Mouse (Mus musculus) intestine, embryonic 16.5 days (tissue): ENCODE results near the gene Boc. TPM values are rescaled to one million over a fixed set of nuclear protein-coding genes. Genes with fewer than 3 reads are reported as not detected.

Experiments used
- ATAC-seq: fragments of 200-750 bp; cut with Nextera tagmentation; 2 replicates; pipeline ENCODE4 v1.8.0; 2017; ENCODE audit warnings: moderate TSS enrichment, moderate library complexity
- H3K27ac ChIP-seq: fragments of 300-500 bp; sonication (generic); 2 replicates; pipeline ENCODE4 v1.5.1; 2014; ENCODE audit warnings: mild to moderate bottlenecking, low read length
- H3K27me3 ChIP-seq: fragments of 300-500 bp; sonication (generic); replicated peaks from 2 replicates; pipeline ENCODE4 v1.6.1; 2014; ENCODE audit warnings: low read length, control low read depth, mixed read lengths; ENCODE audit not compliant: control insufficient read depth, insufficient read depth
- H3K36me3 ChIP-seq: fragments of 300-500 bp; sonication (generic); 2 replicates; pipeline ENCODE4 v1.6.1; 2014; ENCODE audit warnings: low read length, control low read depth; ENCODE audit not compliant: control insufficient read depth, insufficient read depth
- H3K4me1 ChIP-seq: fragments of 300-500 bp; sonication (generic); 2 replicates; pipeline ENCODE4 v1.6.1; 2014; ENCODE audit warnings: low read length, control low read depth, mixed read lengths; ENCODE audit not compliant: control insufficient read depth, insufficient read depth
- H3K4me2 ChIP-seq: fragments of 300-500 bp; sonication (generic); 2 replicates; pipeline ENCODE4 v1.6.1; 2014; ENCODE audit warnings: low read depth, low read length, control low read depth
- H3K4me3 ChIP-seq: fragments of 300-500 bp; sonication (generic); 2 replicates; pipeline ENCODE4 v1.5.1; 2014; ENCODE audit warnings: mild to moderate bottlenecking, low read length
- H3K9ac ChIP-seq: fragments of 300-500 bp; sonication (generic); 2 replicates; pipeline ENCODE4 v1.6.1; 2014; ENCODE audit warnings: low read depth, low read length
- H3K9me3 ChIP-seq: fragments of 300-500 bp; sonication (generic); 2 replicates; pipeline ENCODE4 v1.6.1; 2016; ENCODE audit warnings: low read length, control low read depth; ENCODE audit not compliant: control insufficient read depth
- WGBS: fragments of 180-500 bp; shearing (Covaris S2); extraction: QIAGEN DNeasy Blood & Tissue Kit; methylation state at CpG from one replicate; pipeline ENCODE4 v1.1.7; 2014; 5-methylcytosine and 5-hydroxymethylcytosine counted together
- polyA plus RNA-seq: library from polyadenylated mRNA; unstranded; fragments of >200 nt; fragmentation: Nextera tagmentation; extraction: Ambion mirVana; gene quantifications from 2 replicates; pipeline ENCODE4 v1.2.1, GENCODE M21; 2015

Gene Boc
- polyA plus RNA-seq, 1 experiment from 2014 or later, result 8.3 TPM

- Histone ChIP-seq H3K36me3 (0 out of 2 replicates have a peak, but pooled peaks cover 4% of the 10 kb centered on the region), H3K4me2 (no peak overlapping the region), H3K9me3 (no peaks in the 10 kb centered on the region), H3K27ac (no peak overlapping the region), H3K4me1 (peaks cover 4% of the 10 kb centered on the region; the same call in 1 of the 2 replicates), H3K9ac (no peak overlapping the region), H3K4me3 (no peak overlapping the region), H3K27me3 (no peaks in the 10 kb centered on the region)
- ATAC-seq, result no peak
- WGBS, result 81% methylated on average over 7 of the region's 7 CpGs
Observed at GRCm38 (mm10) chr16:44523595-44523994, 35.1 kb downstream of the Boc start.

GRCm38 (mm10) chr16:44516498-44516897 lies 42.2 kb downstream of the Boc start:
- Histone ChIP-seq H3K9ac (no peak overlapping the region), H3K4me1 (no peaks in the 10 kb centered on the region), H3K36me3 (0 out of 2 replicates have a peak, but pooled peaks cover 4% of the 10 kb centered on the region), H3K4me2 (no peak overlapping the region), H3K9me3 (no peaks in the 10 kb centered on the region), H3K27ac (no peak overlapping the region), H3K27me3 (no peaks in the 10 kb centered on the region), H3K4me3 (no peak overlapping the region)
- WGBS, result 77% methylated on average over 6 of the region's 6 CpGs
- no peak for ATAC-seq

DNA sequence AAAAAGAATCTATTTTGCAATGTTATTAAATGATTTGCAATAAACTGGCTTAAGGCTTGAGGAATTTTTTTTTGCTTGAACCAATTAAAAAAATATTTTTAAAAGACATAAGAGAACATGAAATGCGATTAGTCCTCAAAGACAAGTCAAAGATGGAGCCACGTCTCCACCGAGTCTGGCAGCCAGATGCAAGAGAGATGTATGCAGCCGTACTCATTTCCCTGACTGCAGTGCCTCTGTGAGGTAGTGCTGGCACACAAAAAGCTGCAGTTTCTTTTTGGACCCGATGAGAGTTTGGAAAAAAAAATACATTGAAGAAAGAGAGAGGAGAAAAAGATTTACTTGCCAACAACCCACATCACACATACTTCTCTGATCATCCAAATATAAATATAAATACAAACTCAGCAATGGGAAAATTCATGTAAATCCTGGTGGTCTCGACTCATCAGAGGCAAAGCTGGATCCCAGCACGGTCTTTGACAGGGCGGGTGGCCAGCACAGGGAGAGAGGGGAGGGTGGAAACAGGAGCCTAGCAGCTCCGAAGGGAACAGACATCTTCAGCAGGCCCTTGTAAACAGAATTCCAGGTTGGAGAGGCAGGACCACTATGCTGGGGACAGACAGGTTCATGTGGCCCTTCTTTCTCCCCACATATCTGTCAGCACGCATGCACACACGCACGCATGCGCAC lies 48.0 kb downstream of the Boc start:
- no peaks in the 10 kb centered on the region for H3K36me3 ChIP-seq
- no peak overlapping the region; the same call in none of the 2 replicates for H3K27ac ChIP-seq
- H3K4me3 ChIP-seq, result no peak overlapping the region
- H3K27me3 ChIP-seq, result no peaks in the 10 kb centered on the region
- 0 out of 2 replicates have a peak, but pooled peaks have one; percentile 28 for ATAC-seq
- WGBS, result 69% methylated on average over 13 of the region's 13 CpGs
- 0 out of 2 replicates have a peak, but pooled peaks cover 3% of the 10 kb centered on the region for H3K4me1 ChIP-seq
- no peak overlapping the region for H3K9ac ChIP-seq
- H3K9me3 ChIP-seq, result no peaks in the 10 kb centered on the region
- no peak overlapping the region for H3K4me2 ChIP-seq

- no peak for ATAC-seq
- Histone ChIP-seq H3K9me3 (no peaks in the 10 kb centered on the region), H3K4me1 (0 out of 2 replicates have a peak, but pooled peaks cover 3% of the 10 kb centered on the region), H3K4me2 (no peak overlapping the region), H3K4me3 (no peak overlapping the region), H3K9ac (no peak overlapping the region), H3K27me3 (no peaks in the 10 kb centered on the region), H3K36me3 (0 out of 2 replicates have a peak, but pooled peaks cover 3% of the 10 kb centered on the region), H3K27ac (no peak overlapping the region)
- 64% methylated on average over 7 of the region's 7 CpGs for WGBS
Observed at GRCm38 (mm10) chr16:44509458-44510344, 49.0 kb downstream of the Boc start.

GRCm38 (mm10) chr16:44508772-44509171 lies 49.9 kb downstream of the Boc start:
- ATAC-seq, result no peak
- 93% methylated on average over 13 of the region's 13 CpGs for WGBS
- H3K36me3 ChIP-seq, result 0 out of 2 replicates have a peak, but pooled peaks cover 3% of the 10 kb centered on the region

GRCm38 (mm10) chr16:44508025-44508424 lies 50.7 kb downstream of the Boc start:
- Histone ChIP-seq H3K9me3 (no peaks in the 10 kb centered on the region), H3K9ac (no peak overlapping the region), H3K4me1 (0 out of 2 replicates have a peak, but pooled peaks cover 6% of the 10 kb centered on the region), H3K4me3 (no peak overlapping the region), H3K4me2 (no peak overlapping the region), H3K27me3 (no peaks in the 10 kb centered on the region), H3K27ac (no peak overlapping the region), H3K36me3 (0 out of 2 replicates have a peak, but pooled peaks cover 3% of the 10 kb centered on the region)
- WGBS, result 79% methylated on average over 5 of the region's 5 CpGs
- ATAC-seq, result no peak

More at GRCm38 (mm10) chr16:44508772-44509171, 49.9 kb downstream of the Boc start:
- Histone ChIP-seq H3K27ac (no peak overlapping the region), H3K4me1 (0 out of 2 replicates have a peak, but pooled peaks cover 3% of the 10 kb centered on the region), H3K27me3 (no peaks in the 10 kb centered on the region), H3K9me3 (no peaks in the 10 kb centered on the region), H3K9ac (no peak overlapping the region), H3K4me2 (no peak overlapping the region), H3K4me3 (no peak overlapping the region)

DNA sequence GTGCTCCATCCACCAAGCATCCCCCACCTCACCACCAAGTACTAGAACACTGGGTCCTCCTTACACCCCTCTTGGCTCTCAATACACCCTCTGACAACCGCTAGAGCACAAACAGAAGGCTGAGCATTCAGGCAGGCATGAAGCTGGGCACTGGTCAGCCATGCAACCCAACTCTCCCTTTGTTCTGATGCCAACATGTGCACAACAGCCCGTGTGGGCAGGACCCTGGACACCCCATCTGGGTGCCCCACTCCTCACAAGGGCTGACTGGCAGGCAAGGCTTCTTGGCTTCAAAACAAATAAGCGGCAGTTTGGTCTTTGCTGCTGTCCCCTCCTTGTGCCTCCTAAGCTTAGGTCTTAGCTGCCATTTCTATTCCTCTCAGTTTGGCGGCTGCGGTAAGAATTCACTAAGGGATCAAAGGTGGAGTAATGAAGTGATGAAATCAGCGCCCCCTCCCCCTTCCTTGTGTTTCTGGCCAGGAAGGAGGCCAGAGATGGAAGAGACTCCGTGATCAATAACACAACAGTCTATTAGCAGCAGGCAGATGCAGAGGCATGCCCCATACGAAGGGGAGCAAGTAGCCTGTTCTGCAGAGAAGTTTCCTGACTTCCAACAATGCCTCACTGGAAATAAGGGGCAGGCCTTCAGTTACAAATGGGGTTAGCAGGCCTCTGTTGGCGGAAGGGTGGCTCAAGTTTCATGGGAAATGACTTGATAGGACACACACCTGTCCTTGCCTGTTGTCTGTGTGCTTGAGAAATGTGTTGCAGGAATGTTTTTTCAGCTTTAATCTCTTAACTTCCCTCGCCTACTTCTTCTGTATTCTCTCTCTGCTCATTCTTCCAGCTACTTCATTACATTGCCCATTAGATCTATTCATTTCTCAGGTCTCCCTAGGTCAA lies 51.4 kb downstream of the Boc start:
- 0 out of 2 replicates have a peak, but pooled peaks cover 3% of the 10 kb centered on the region for H3K36me3 ChIP-seq
- H3K4me3 ChIP-seq, result no peak overlapping the region
- H3K27ac ChIP-seq, result no peak overlapping the region
- no peaks in the 10 kb centered on the region for H3K27me3 ChIP-seq
- no peaks in the 10 kb centered on the region for H3K9me3 ChIP-seq
- H3K4me1 ChIP-seq, result 0 out of 2 replicates have a peak, but pooled peaks cover 6% of the 10 kb centered on the region
- no peak overlapping the region for H3K4me2 ChIP-seq
- H3K9ac ChIP-seq, result no peak overlapping the region
- WGBS, result 76% methylated on average over 10 of the region's 10 CpGs
- no peak for ATAC-seq

DNA sequence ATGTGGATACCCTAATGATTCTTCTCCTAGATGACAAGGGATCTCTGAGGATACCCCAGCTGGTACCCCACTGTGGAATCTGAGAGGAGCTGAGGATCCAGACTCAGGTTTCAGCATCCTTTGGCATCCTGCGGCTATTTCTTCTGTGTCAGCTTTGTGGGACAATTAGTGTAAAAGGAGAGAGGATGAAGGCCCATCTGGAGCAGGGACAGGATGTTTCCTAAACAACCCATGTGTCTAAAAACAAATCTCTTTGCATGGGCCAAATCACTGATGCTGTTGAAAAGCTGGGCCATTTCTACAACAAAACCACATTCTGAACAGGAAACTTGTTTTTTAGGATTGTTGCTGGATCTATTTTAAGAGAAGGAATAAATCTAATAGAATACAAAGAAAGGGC lies 53.5 kb downstream of the Boc start:
- Histone ChIP-seq H3K9me3 (no peaks in the 10 kb centered on the region), H3K4me1 (0 out of 2 replicates have a peak, but pooled peaks cover 6% of the 10 kb centered on the region), H3K9ac (no peak overlapping the region), H3K4me2 (no peak overlapping the region), H3K4me3 (no peak overlapping the region), H3K36me3 (0 out of 2 replicates have a peak, but pooled peaks cover 7% of the 10 kb centered on the region), H3K27ac (no peak overlapping the region), H3K27me3 (no peaks in the 10 kb centered on the region)
- WGBS, result 90% methylated on average over 1 of the region's 1 CpGs
- ATAC-seq, result no peak
